ENCODE assay signal across 8 mouse cellular contexts in genomic region chr15:86250269-86250668, GRCm38 (mm10). TPM values are rescaled to one million over a fixed set of nuclear protein-coding genes. Genes with fewer than 3 reads are reported as not detected.
DNase-seq lines count a peak whose midpoint lies in the region; ATAC-seq lines count a peak whose summit lies in the region.

No protein-coding gene starts in this region.

- H3K4me3 ChIP-seq in hindbrain, embryonic 12.5 days = no peak overlapping the region
- H3K4me3 ChIP-seq in limb, embryonic 11.5 days (ENCODE audit: low read depth, low read length) = no peak overlapping the region
- no peak overlapping the region for H3K4me3 ChIP-seq in neural tube, embryonic 13.5 days

- intact Hi-C loops in left cerebral cortex, postnatal 10 days (cut with DNase I) = loop anchor here (10.0 kb wide), 2 partner anchors 155 to 1295 kb away; partner anchors contain the start of gene Fam19a5
- intact Hi-C loops in left cerebral cortex, postnatal 36 days (cut with DNase I) = loop anchor here (2.0 to 10.0 kb wide), 2 partner anchors 155 to 225 kb away; no protein-coding TSS in a partner anchor

- no peaks in the 10 kb centered on the region for H3K36me3 ChIP-seq in hindbrain, embryonic 12.5 days
- no peaks in the 10 kb centered on the region for H3K36me3 ChIP-seq in limb, embryonic 11.5 days (ENCODE audit: control insufficient read depth, insufficient read depth, low read length)
- peaks cover 4% of the 10 kb centered on the region for H3K36me3 ChIP-seq in neural tube, embryonic 13.5 days

- ATAC-seq in hindbrain, embryonic 12.5 days (ENCODE audit: low FRiP score) = peak; percentile 63
- peak; percentile 51; the same call in 1 of the 2 replicates for ATAC-seq in limb, embryonic 11.5 days (ENCODE audit: insufficient number of reproducible peaks, low FRiP score, low TSS enrichment, low read depth)
- ATAC-seq in neural tube, embryonic 13.5 days (ENCODE audit: low read depth) = peak; percentile 76
- no peak for ATAC-seq in monocyte, adult 5-6 weeks (replicated peaks; ENCODE audit: insufficient number of reproducible peaks, low FRiP score, low TSS enrichment, poor library complexity, severe bottlenecking)

- H3K4me2 ChIP-seq in hindbrain, embryonic 12.5 days (replicated peaks) = no peak overlapping the region
- no peak overlapping the region for H3K4me2 ChIP-seq in limb, embryonic 11.5 days (ENCODE audit: low read depth, severe bottlenecking)
- no peak overlapping the region for H3K4me2 ChIP-seq in neural tube, embryonic 13.5 days

- no peak overlapping the region for H3K9ac ChIP-seq in hindbrain, embryonic 12.5 days
- H3K9ac ChIP-seq in limb, embryonic 11.5 days (ENCODE audit: low read length) = no peak overlapping the region
- H3K9ac ChIP-seq in neural tube, embryonic 13.5 days = no peak overlapping the region

- peaks cover 7% of the 10 kb centered on the region for H3K4me1 ChIP-seq in hindbrain, embryonic 12.5 days
- H3K4me1 ChIP-seq in limb, embryonic 11.5 days (ENCODE audit: control insufficient read depth, insufficient read depth, low read length) = no peaks in the 10 kb centered on the region
- H3K4me1 ChIP-seq in neural tube, embryonic 13.5 days (replicated peaks) = peaks cover 16% of the 10 kb centered on the region

- 62% methylated on average over 9 of the region's 9 CpGs for WGBS in hindbrain, embryonic 12.5 days
- 77% methylated on average over 9 of the region's 9 CpGs for WGBS in limb, embryonic 11.5 days
- WGBS in neural tube, embryonic 13.5 days = 63% methylated on average over 9 of the region's 9 CpGs

- no peaks in the 10 kb centered on the region for H3K27me3 ChIP-seq in hindbrain, embryonic 12.5 days
- no peaks in the 10 kb centered on the region for H3K27me3 ChIP-seq in limb, embryonic 11.5 days (ENCODE audit: control insufficient read depth, insufficient read depth, low read length)
- H3K27me3 ChIP-seq in neural tube, embryonic 13.5 days = no peaks in the 10 kb centered on the region

- no peaks in the 10 kb centered on the region for H3K9me3 ChIP-seq in hindbrain, embryonic 12.5 days (replicated peaks)
- no peaks in the 10 kb centered on the region for H3K9me3 ChIP-seq in limb, embryonic 11.5 days (ENCODE audit: control insufficient read depth, low read length)
- H3K9me3 ChIP-seq in neural tube, embryonic 13.5 days = no peaks in the 10 kb centered on the region

- no peak overlapping the region for H3K27ac ChIP-seq in hindbrain, embryonic 12.5 days
- no peak overlapping the region for H3K27ac ChIP-seq in limb, embryonic 11.5 days (replicated peaks; ENCODE audit: low read depth, low read length)
- no peak overlapping the region for H3K27ac ChIP-seq in neural tube, embryonic 13.5 days (replicated peaks)

- DNase-seq in left cerebral cortex, postnatal 10 days (ENCODE audit: extremely low spot score in 1 of 2, low spot score in 2 of 2) = peak; percentile 65 to 66
- DNase-seq in left cerebral cortex, postnatal 36 days (ENCODE audit: low spot score in 2 of 2) = no peak
- peak; percentile 66 for DNase-seq in Muller cell, postnatal 12 days (ENCODE audit: inconsistent ontology term)
- DNase-seq in embryo, embryonic 10.5 days (ENCODE audit: low spot score) = peak; percentile 77
- peak; percentile 70 for DNase-seq in limb, embryonic 11.5 days (ENCODE audit: low spot score)

RNA-seq across cellular contexts. Expression of gene Tbc1d22a, which starts 36.0 kb away (rescaled TPM):
- total RNA-seq in left cerebral cortex, postnatal 10 days (2021) = 10 to 100 TPM; 19.6 to 20.4 TPM
- total RNA-seq in left cerebral cortex, postnatal 36 days (2021) = 10 to 100 TPM; 31.8 to 33.4 TPM
- 13.8 and 14.1 TPM in 2 replicates for polyA plus RNA-seq in hindbrain, embryonic 12.5 days (2016; fragmentation: Nextera tagmentation; extraction: Ambion mirVana)
- polyA plus RNA-seq in limb, embryonic 11.5 days (2014; fragmentation: Nextera tagmentation; extraction: Ambion mirVana) = 7.7 and 9.3 TPM in 2 replicates
- polyA plus RNA-seq in neural tube, embryonic 13.5 days (2015; fragmentation: Nextera tagmentation; extraction: Ambion mirVana) = 10.8 and 12.4 TPM in 2 replicates
- 24.4 to 47.7 TPM (median 28.3 TPM) in 3 replicates for total RNA-seq in monocyte, adult 5-6 weeks (2017)

Comparison
In these comparisons a context has a peak if more than half of its experiments do, and no peak if none do; other contexts are left out.
1. DNase-seq: peak in left cerebral cortex, postnatal 10 days (2 of 2), Muller cell, postnatal 12 days (single experiment), embryo, embryonic 10.5 days (single experiment) and limb, embryonic 11.5 days (single experiment); none in left cerebral cortex, postnatal 36 days (0 of 2).